Mouse (Mus musculus): ENCODE measurements around the gene Bard1. TPM values are rescaled to one million over a fixed set of nuclear protein-coding genes. Genes with fewer than 3 reads are reported as not detected.

The Bard1 gene
- polyA plus RNA-seq, 1 experiment from 2014 or later: 0.80 TPM

- H3K4me3 ChIP-seq (replicated peaks; ENCODE audit: low read length): no peak overlapping the region
- H3K9me3 ChIP-seq (ENCODE audit: control insufficient read depth, low read length): no peaks in the 10 kb centered on the region
- 89% methylated on average over 6 of the region's 6 CpGs for WGBS
- H3K27ac ChIP-seq (ENCODE audit: low read length): no peak overlapping the region
- H3K9ac ChIP-seq (replicated peaks; ENCODE audit: low read depth, low read length): no peak overlapping the region
- no peaks in the 10 kb centered on the region for H3K36me3 ChIP-seq (ENCODE audit: control insufficient read depth, insufficient read depth)
- no peaks in the 10 kb centered on the region for H3K4me1 ChIP-seq (replicated peaks; ENCODE audit: control insufficient read depth, insufficient read depth, low read length)
- no peak for ATAC-seq
- H3K27me3 ChIP-seq (replicated peaks; ENCODE audit: control insufficient read depth, insufficient read depth, low read length): no peaks in the 10 kb centered on the region
- no peak overlapping the region for H3K4me2 ChIP-seq (ENCODE audit: low read length)
These were observed 96.9 kb downstream of the Bard1 start for GRCm38 (mm10) chr1:71005998-71006397.

- H3K36me3 ChIP-seq (ENCODE audit: control insufficient read depth, insufficient read depth): no peaks in the 10 kb centered on the region
- H3K4me1 ChIP-seq (replicated peaks; ENCODE audit: control insufficient read depth, insufficient read depth, low read length): no peaks in the 10 kb centered on the region
- no peaks in the 10 kb centered on the region for H3K9me3 ChIP-seq (ENCODE audit: control insufficient read depth, low read length)
- no peak for ATAC-seq
- H3K4me2 ChIP-seq (ENCODE audit: low read length): no peak overlapping the region
- no peak overlapping the region for H3K4me3 ChIP-seq (replicated peaks; ENCODE audit: low read length)
- WGBS: 75% methylated on average over 1 of the region's 1 CpGs
- no peak overlapping the region for H3K27ac ChIP-seq (ENCODE audit: low read length)
- no peak overlapping the region for H3K9ac ChIP-seq (replicated peaks; ENCODE audit: low read depth, low read length)
- H3K27me3 ChIP-seq (replicated peaks; ENCODE audit: control insufficient read depth, insufficient read depth, low read length): no peaks in the 10 kb centered on the region
These were observed 98.8 kb downstream of the Bard1 start for GRCm38 (mm10) chr1:71004177-71004576.

GRCm38 (mm10) chr1:71003741-71004140 lies 99.2 kb downstream of the Bard1 start:
- 90% methylated on average over 1 of the region's 1 CpGs for WGBS
- H3K4me1 ChIP-seq (replicated peaks; ENCODE audit: control insufficient read depth, insufficient read depth, low read length): no peaks in the 10 kb centered on the region
- ATAC-seq: no peak
- H3K4me2 ChIP-seq (ENCODE audit: low read length): no peak overlapping the region
- no peak overlapping the region for H3K9ac ChIP-seq (replicated peaks; ENCODE audit: low read depth, low read length)
- H3K27ac ChIP-seq (ENCODE audit: low read length): no peak overlapping the region
- H3K4me3 ChIP-seq (replicated peaks; ENCODE audit: low read length): no peak overlapping the region
- H3K27me3 ChIP-seq (replicated peaks; ENCODE audit: control insufficient read depth, insufficient read depth, low read length): no peaks in the 10 kb centered on the region
- H3K36me3 ChIP-seq (ENCODE audit: control insufficient read depth, insufficient read depth): no peaks in the 10 kb centered on the region
- no peaks in the 10 kb centered on the region for H3K9me3 ChIP-seq (ENCODE audit: control insufficient read depth, low read length)

GRCm38 (mm10) chr1:70997377-70997993 lies 105.5 kb downstream of the Bard1 start:
- H3K4me1 ChIP-seq (replicated peaks; ENCODE audit: control insufficient read depth, insufficient read depth, low read length): peaks cover 4% of the 10 kb centered on the region; the same call in 1 of the 2 replicates
- H3K9ac ChIP-seq (replicated peaks; ENCODE audit: low read depth, low read length): no peak overlapping the region
- H3K27ac ChIP-seq (ENCODE audit: low read length): peak overlapping the region; percentile 33; the same call in 1 of the 2 replicates
- ATAC-seq: peak; percentile 77
- no peak overlapping the region for H3K4me3 ChIP-seq (replicated peaks; ENCODE audit: low read length)
- WGBS: 40% methylated on average over 10 of the region's 10 CpGs
- no peaks in the 10 kb centered on the region for H3K27me3 ChIP-seq (replicated peaks; ENCODE audit: control insufficient read depth, insufficient read depth, low read length)
- H3K9me3 ChIP-seq (ENCODE audit: control insufficient read depth, low read length): no peaks in the 10 kb centered on the region
- H3K36me3 ChIP-seq (ENCODE audit: control insufficient read depth, insufficient read depth): no peaks in the 10 kb centered on the region
- no peak overlapping the region for H3K4me2 ChIP-seq (ENCODE audit: low read length)

- Histone ChIP-seq H3K27ac (ENCODE audit: low read length) (no peak overlapping the region), H3K36me3 (ENCODE audit: control insufficient read depth, insufficient read depth) (no peaks in the 10 kb centered on the region), H3K4me3 (replicated peaks; ENCODE audit: low read length) (no peak overlapping the region), H3K9ac (replicated peaks; ENCODE audit: low read depth, low read length) (no peak overlapping the region), H3K4me1 (replicated peaks; ENCODE audit: control insufficient read depth, insufficient read depth, low read length) (peaks cover 4% of the 10 kb centered on the region; the same call in 1 of the 2 replicates), H3K27me3 (replicated peaks; ENCODE audit: control insufficient read depth, insufficient read depth, low read length) (no peaks in the 10 kb centered on the region), H3K9me3 (ENCODE audit: control insufficient read depth, low read length) (no peaks in the 10 kb centered on the region), H3K4me2 (ENCODE audit: low read length) (no peak overlapping the region)
- 83% methylated on average over 3 of the region's 3 CpGs for WGBS
- ATAC-seq: no peak
These were observed 106.2 kb downstream of the Bard1 start for GRCm38 (mm10) chr1:70996766-70997165.

All from forebrain, embryonic 16.5 days (tissue).